Mouse (Mus musculus) bone marrow, adult 2 months (tissue): ENCODE results near the gene Ptprs. TPM values are rescaled to one million over a fixed set of nuclear protein-coding genes. Genes with fewer than 3 reads are reported as not detected.

Experiments used
- H3K27ac ChIP-seq: fragments of 200-500 bp; 2 replicates; pipeline ENCODE4 v1.5.1; 2012; ENCODE audit warnings: low read depth, mild to moderate bottlenecking, control low read depth, inconsistent platforms, low read length; ENCODE audit not compliant: control insufficient read depth, poor library complexity, insufficient read depth
- H3K4me1 ChIP-seq: fragments of 200-500 bp; 2 replicates; pipeline ENCODE4 v1.6.1; 2011; ENCODE audit warnings: low read length; ENCODE audit not compliant: control insufficient read depth, insufficient read depth
- H3K4me3 ChIP-seq: fragments of 200-500 bp; replicated peaks from 2 replicates; pipeline ENCODE3; 2011; ENCODE audit warnings: mild to moderate bottlenecking, low read depth, low read length, control low read depth; ENCODE audit not compliant: control insufficient read depth
- CTCF ChIP-seq: fragments of 200-500 bp; IDR thresholded peaks from 2 replicates; pipeline ENCODE4 v1.5.1; 2011; ENCODE audit warnings: low read length, control low read depth; ENCODE audit not compliant: control insufficient read depth, insufficient read depth
- POLR2A ChIP-seq: fragments of 200-500 bp; IDR thresholded peaks from 2 replicates; pipeline ENCODE4 v1.6.1; 2011; ENCODE audit warnings: low read depth, mild to moderate bottlenecking, control low read depth, low read length, borderline replicate concordance; ENCODE audit not compliant: control insufficient read depth
- WGBS: fragments of 180-500 bp; shearing (Covaris S2); methylation state at CpG from one replicate; pipeline ENCODE4 v1.1.7; 2018; 5-methylcytosine and 5-hydroxymethylcytosine counted together
- polyA plus RNA-seq: library from polyadenylated mRNA; stranded (reverse); fragments of >200 nt; gene quantifications from 2 replicates; pipeline ENCODE4 v1.2.4, GENCODE M21; 2011; ENCODE audit warnings: low replicate concordance; ENCODE audit not compliant: missing spikeins, insufficient read depth, insufficient read length

Ptprs gene
- polyA plus RNA-seq, 1 experiment: 54.0 TPM

- WGBS: 63% methylated on average over 9 of the region's 9 CpGs
- Histone ChIP-seq H3K27ac (no peak overlapping the region), H3K4me3 (no peak overlapping the region), H3K4me1 (no peaks in the 10 kb centered on the region)
- no peak for TF ChIP-seq POLR2A
- TF ChIP-seq CTCF: no peak
Measured at GRCm38 (mm10) chr17:56414785-56415184, 61.5 kb downstream of the Ptprs start.

GRCm38 (mm10) chr17:56413113-56413512, 63.2 kb downstream of the Ptprs start:
- TF ChIP-seq CTCF (no peak), POLR2A (no peak)
- WGBS: 81% methylated on average over 13 of the region's 13 CpGs
- H3K27ac ChIP-seq: no peak overlapping the region
- H3K4me1 ChIP-seq: no peaks in the 10 kb centered on the region
- H3K4me3 ChIP-seq: no peak overlapping the region

GRCm38 (mm10) chr17:56411437-56411836, 64.8 kb downstream of the Ptprs start:
- 70% methylated on average over 7 of the region's 7 CpGs for WGBS
- TF ChIP-seq CTCF: no peak
- no peak for TF ChIP-seq POLR2A
- Histone ChIP-seq H3K4me3 (no peak overlapping the region), H3K4me1 (no peaks in the 10 kb centered on the region), H3K27ac (no peak overlapping the region)

GRCm38 (mm10) chr17:56409759-56410158, 66.5 kb downstream of the Ptprs start:
- no peak overlapping the region for H3K4me3 ChIP-seq
- H3K4me1 ChIP-seq: peaks cover 3% of the 10 kb centered on the region
- no peak for TF ChIP-seq POLR2A
- TF ChIP-seq CTCF: no peak
- no peak overlapping the region for H3K27ac ChIP-seq
- WGBS: 73% methylated on average over 8 of the region's 8 CpGs

- Histone ChIP-seq H3K4me3 (no peak overlapping the region), H3K27ac (no peak overlapping the region), H3K4me1 (peaks cover 3% of the 10 kb centered on the region)
- TF ChIP-seq CTCF (no peak), POLR2A (no peak)
- WGBS: 68% methylated on average over 13 of the region's 13 CpGs
Measured at GRCm38 (mm10) chr17:56408965-56409625, 67.2 kb downstream of the Ptprs start.

- no peak for TF ChIP-seq CTCF
- TF ChIP-seq POLR2A: no peak
- Histone ChIP-seq H3K4me1 (peaks cover 3% of the 10 kb centered on the region), H3K4me3 (no peak overlapping the region), H3K27ac (no peak overlapping the region)
- 55% methylated on average over 8 of the region's 8 CpGs for WGBS
Measured at GRCm38 (mm10) chr17:56407379-56407778, 68.9 kb downstream of the Ptprs start.

GRCm38 (mm10) chr17:56406878-56407277, 69.4 kb downstream of the Ptprs start:
- no peak overlapping the region for H3K27ac ChIP-seq

GRCm38 (mm10) chr17:56405856-56406840, 70.1 kb downstream of the Ptprs start:
- WGBS: 31% methylated on average over 14 of the region's 14 CpGs
- TF ChIP-seq POLR2A (no peak), CTCF (no peak)
- peaks cover 3% of the 10 kb centered on the region for H3K4me1 ChIP-seq
- no peak overlapping the region for H3K27ac ChIP-seq
- H3K4me3 ChIP-seq: no peak overlapping the region

More at GRCm38 (mm10) chr17:56406878-56407277, 69.4 kb downstream of the Ptprs start:
- H3K4me1 ChIP-seq: peaks cover 3% of the 10 kb centered on the region
- 78% methylated on average over 4 of the region's 4 CpGs for WGBS
- TF ChIP-seq POLR2A (no peak), CTCF (no peak)
- no peak overlapping the region for H3K4me3 ChIP-seq
